Mouse (Mus musculus) limb, embryonic 15.5 days (tissue): ENCODE measurements around the gene Castor2. TPM values are rescaled to one million over a fixed set of nuclear protein-coding genes. Genes with fewer than 3 reads are reported as not detected.

Experiments
- ATAC-seq: fragments of 200-750 bp; cut with Nextera tagmentation; 2 replicates; pipeline ENCODE4 v1.8.0; 2017; ENCODE audit warnings: low read depth, moderate TSS enrichment; ENCODE audit not compliant: insufficient number of reproducible peaks, low FRiP score, low TSS enrichment
- H3K27ac ChIP-seq: fragments of 300-500 bp; sonication (generic); 2 replicates; pipeline ENCODE4 v1.5.1; 2015; ENCODE audit warnings: moderate library complexity, mild to moderate bottlenecking, inconsistent platforms
- H3K27me3 ChIP-seq: fragments of 300-500 bp; sonication (generic); 2 replicates; pipeline ENCODE4 v1.6.1; 2015; ENCODE audit warnings: inconsistent platforms
- H3K36me3 ChIP-seq: fragments of 300-500 bp; sonication (generic); 2 replicates; pipeline ENCODE4 v1.6.1; 2015; ENCODE audit warnings: inconsistent platforms
- H3K4me1 ChIP-seq: fragments of 300-500 bp; sonication (generic); 2 replicates; pipeline ENCODE4 v1.6.1; 2015; ENCODE audit warnings: inconsistent platforms
- H3K4me2 ChIP-seq: fragments of 300-500 bp; sonication (generic); 2 replicates; pipeline ENCODE4 v1.6.1; 2015; ENCODE audit warnings: mild to moderate bottlenecking, inconsistent platforms
- H3K4me3 ChIP-seq: fragments of 300-500 bp; sonication (generic); 2 replicates; pipeline ENCODE4 v1.5.1; 2015; ENCODE audit warnings: mild to moderate bottlenecking, inconsistent platforms
- H3K9ac ChIP-seq: fragments of 300-500 bp; sonication (generic); 2 replicates; pipeline ENCODE4 v1.6.1; 2015; ENCODE audit warnings: inconsistent platforms
- H3K9me3 ChIP-seq: fragments of 300-500 bp; sonication (generic); 2 replicates; pipeline ENCODE4 v1.6.1; 2016; ENCODE audit warnings: inconsistent platforms
- WGBS: fragments of 180-500 bp; shearing (Covaris S2); methylation state at CpG from one replicate; pipeline ENCODE4 v1.1.7; 2015; 5-methylcytosine and 5-hydroxymethylcytosine counted together
- polyA plus RNA-seq: library from polyadenylated mRNA; unstranded; fragments of >200 nt; fragmentation: Nextera tagmentation; extraction: Ambion mirVana; gene quantifications from 2 replicates; pipeline ENCODE4 v1.2.1, GENCODE M21; 2015

Gene Castor2
- polyA plus RNA-seq, 1 experiment from 2014 or later: 8.5 TPM

GRCm38 (mm10) chr5:134137933-134138332 is 38.4 kb downstream of the Castor2 start:
- Histone ChIP-seq H3K27ac (no peak overlapping the region), H3K9me3 (no peaks in the 10 kb centered on the region), H3K36me3 (peaks cover 44% of the 10 kb centered on the region), H3K9ac (no peak overlapping the region), H3K27me3 (no peaks in the 10 kb centered on the region), H3K4me1 (no peaks in the 10 kb centered on the region), H3K4me3 (no peak overlapping the region), H3K4me2 (no peak overlapping the region)
- ATAC-seq: no peak
- 78% methylated on average over 5 of the region's 5 CpGs for WGBS

- Histone ChIP-seq H3K27me3 (no peaks in the 10 kb centered on the region), H3K4me3 (no peak overlapping the region), H3K9ac (no peak overlapping the region), H3K36me3 (peaks cover 42% of the 10 kb centered on the region), H3K27ac (no peak overlapping the region), H3K4me2 (no peak overlapping the region), H3K4me1 (no peaks in the 10 kb centered on the region), H3K9me3 (no peaks in the 10 kb centered on the region)
- no peak for ATAC-seq
- WGBS: 88% methylated on average over 6 of the region's 6 CpGs
Measured at GRCm38 (mm10) chr5:134139429-134139828, 39.9 kb downstream of the Castor2 start.

GRCm38 (mm10) chr5:134141236-134141635 is 41.7 kb downstream of the Castor2 start:
- ATAC-seq: no peak
- H3K27ac ChIP-seq: no peak overlapping the region
- no peaks in the 10 kb centered on the region for H3K9me3 ChIP-seq
- peaks cover 39% of the 10 kb centered on the region for H3K36me3 ChIP-seq
- 65% methylated on average over 7 of the region's 7 CpGs for WGBS
- no peak overlapping the region for H3K4me3 ChIP-seq
- no peaks in the 10 kb centered on the region for H3K4me1 ChIP-seq
- no peak overlapping the region for H3K9ac ChIP-seq
- H3K4me2 ChIP-seq: no peak overlapping the region
- H3K27me3 ChIP-seq: no peaks in the 10 kb centered on the region

- H3K9ac ChIP-seq: no peak overlapping the region
- ATAC-seq: no peak
- no peaks in the 10 kb centered on the region for H3K4me1 ChIP-seq
- H3K9me3 ChIP-seq: no peaks in the 10 kb centered on the region
- H3K27ac ChIP-seq: no peak overlapping the region
- no peaks in the 10 kb centered on the region for H3K27me3 ChIP-seq
- no peak overlapping the region for H3K4me3 ChIP-seq
- 83% methylated on average over 11 of the region's 11 CpGs for WGBS
- H3K4me2 ChIP-seq: no peak overlapping the region
- peaks cover 28% of the 10 kb centered on the region for H3K36me3 ChIP-seq
Measured at GRCm38 (mm10) chr5:134142381-134142780, 42.9 kb downstream of the Castor2 start.

- WGBS: 96% methylated on average over 8 of the region's 8 CpGs
- H3K27ac ChIP-seq: no peak overlapping the region
- H3K4me1 ChIP-seq: no peaks in the 10 kb centered on the region
- no peak overlapping the region for H3K4me3 ChIP-seq
- H3K27me3 ChIP-seq: no peaks in the 10 kb centered on the region
- no peak for ATAC-seq
- no peak overlapping the region for H3K4me2 ChIP-seq
- H3K36me3 ChIP-seq: peaks cover 33% of the 10 kb centered on the region
- no peak overlapping the region for H3K9ac ChIP-seq
- H3K9me3 ChIP-seq: no peaks in the 10 kb centered on the region
Measured at GRCm38 (mm10) chr5:134144986-134145385, 45.5 kb downstream of the Castor2 start.

GRCm38 (mm10) chr5:134147194-134147753 is 47.8 kb downstream of the Castor2 start:
- Histone ChIP-seq H3K4me1 (no peaks in the 10 kb centered on the region), H3K36me3 (peaks cover 45% of the 10 kb centered on the region), H3K4me3 (no peak overlapping the region), H3K9ac (no peak overlapping the region), H3K27ac (no peak overlapping the region), H3K9me3 (no peaks in the 10 kb centered on the region), H3K27me3 (no peaks in the 10 kb centered on the region), H3K4me2 (no peak overlapping the region)
- ATAC-seq: no peak
- WGBS: 77% methylated on average over 10 of the region's 10 CpGs

GRCm38 (mm10) chr5:134148153-134148552 is 48.6 kb downstream of the Castor2 start:
- no peak for ATAC-seq
- Histone ChIP-seq H3K9me3 (no peaks in the 10 kb centered on the region), H3K9ac (no peak overlapping the region), H3K36me3 (peaks cover 51% of the 10 kb centered on the region), H3K4me1 (no peaks in the 10 kb centered on the region), H3K4me2 (no peak overlapping the region), H3K4me3 (no peak overlapping the region), H3K27me3 (no peaks in the 10 kb centered on the region), H3K27ac (peak overlapping the region; percentile 61)
- 86% methylated on average over 4 of the region's 4 CpGs for WGBS

GRCm38 (mm10) chr5:134151895-134152294 is 52.4 kb downstream of the Castor2 start:
- peaks cover 74% of the 10 kb centered on the region for H3K36me3 ChIP-seq
- no peak overlapping the region for H3K27ac ChIP-seq
- WGBS: 83% methylated on average over 11 of the region's 11 CpGs
- no peaks in the 10 kb centered on the region for H3K4me1 ChIP-seq
- H3K9me3 ChIP-seq: no peaks in the 10 kb centered on the region
- H3K9ac ChIP-seq: no peak overlapping the region
- no peak for ATAC-seq
- H3K4me3 ChIP-seq: no peak overlapping the region
- H3K27me3 ChIP-seq: no peaks in the 10 kb centered on the region
- no peak overlapping the region for H3K4me2 ChIP-seq

- H3K27ac ChIP-seq: no peak overlapping the region
- H3K9ac ChIP-seq: no peak overlapping the region
- no peaks in the 10 kb centered on the region for H3K4me1 ChIP-seq
- H3K27me3 ChIP-seq: no peaks in the 10 kb centered on the region
- H3K4me2 ChIP-seq: no peak overlapping the region
- H3K9me3 ChIP-seq: no peaks in the 10 kb centered on the region
- H3K4me3 ChIP-seq: no peak overlapping the region
- 85% methylated on average over 7 of the region's 7 CpGs for WGBS
- no peak for ATAC-seq
- peaks cover 83% of the 10 kb centered on the region for H3K36me3 ChIP-seq
Measured at GRCm38 (mm10) chr5:134155916-134156466, 56.5 kb downstream of the Castor2 start.

- ATAC-seq: no peak
- Histone ChIP-seq H3K9me3 (no peaks in the 10 kb centered on the region), H3K4me2 (no peak overlapping the region), H3K27me3 (no peaks in the 10 kb centered on the region), H3K9ac (no peak overlapping the region), H3K27ac (no peak overlapping the region), H3K4me1 (peaks cover 4% of the 10 kb centered on the region; the same call in 1 of the 2 replicates), H3K36me3 (peaks cover 68% of the 10 kb centered on the region), H3K4me3 (no peak overlapping the region)
- WGBS: 53% methylated on average over 5 of the region's 5 CpGs
Measured at GRCm38 (mm10) chr5:134164688-134165087, 65.2 kb downstream of the Castor2 start.

GRCm38 (mm10) chr5:134166642-134167041 is 67.1 kb downstream of the Castor2 start:
- Histone ChIP-seq H3K9me3 (no peaks in the 10 kb centered on the region), H3K27me3 (no peaks in the 10 kb centered on the region), H3K36me3 (peaks cover 67% of the 10 kb centered on the region), H3K4me3 (no peak overlapping the region), H3K27ac (no peak overlapping the region), H3K9ac (no peak overlapping the region), H3K4me1 (peaks cover 4% of the 10 kb centered on the region; the same call in 1 of the 2 replicates), H3K4me2 (no peak overlapping the region)
- ATAC-seq: no peak
- WGBS: 86% methylated on average over 7 of the region's 7 CpGs

- Histone ChIP-seq H3K4me2 (no peak overlapping the region), H3K4me3 (no peak overlapping the region), H3K4me1 (peaks cover 4% of the 10 kb centered on the region; the same call in 1 of the 2 replicates), H3K9ac (no peak overlapping the region), H3K27ac (no peak overlapping the region), H3K36me3 (peaks cover 65% of the 10 kb centered on the region), H3K27me3 (no peaks in the 10 kb centered on the region), H3K9me3 (no peaks in the 10 kb centered on the region)
- 83% methylated on average over 9 of the region's 9 CpGs for WGBS
- no peak for ATAC-seq
Measured at GRCm38 (mm10) chr5:134168033-134168432, 68.5 kb downstream of the Castor2 start.
